Mouse (Mus musculus) kidney, adult 2 months (tissue): Measurements from ENCODE around the gene Nr1i3. TPM values are rescaled to one million over a fixed set of nuclear protein-coding genes. Genes with fewer than 3 reads are reported as not detected.

Experiments used
- DNase-seq: peaks from one replicate; pipeline ENCODE4 v3.0.0; 2021
- H3K27ac ChIP-seq: fragments of 200-500 bp; 2 replicates; pipeline ENCODE4 v1.5.1; 2012; ENCODE audit warnings: low read depth, low read length, control low read depth, inconsistent platforms; ENCODE audit not compliant: insufficient read depth
- H3K27me3 ChIP-seq: fragments of 200-500 bp; replicated peaks from 2 replicates; pipeline ENCODE4 v1.6.1; 2012; ENCODE audit warnings: mild to moderate bottlenecking, moderate library complexity, low read length, inconsistent platforms; ENCODE audit not compliant: control insufficient read depth, insufficient read depth
- H3K36me3 ChIP-seq: fragments of 200-500 bp; 2 replicates; pipeline ENCODE4 v1.6.1; 2012; ENCODE audit warnings: mild to moderate bottlenecking, moderate library complexity, low read length, inconsistent platforms; ENCODE audit not compliant: control insufficient read depth, insufficient read depth
- H3K4me1 ChIP-seq: fragments of 200-500 bp; 2 replicates; pipeline ENCODE4 v1.6.1; 2011; ENCODE audit warnings: low read length; ENCODE audit not compliant: control insufficient read depth, insufficient read depth
- H3K4me3 ChIP-seq: fragments of 200-500 bp; 2 replicates; pipeline ENCODE4 v1.5.1; 2011; ENCODE audit warnings: mild to moderate bottlenecking, low read depth, low read length, control low read depth; ENCODE audit not compliant: insufficient read depth
- CTCF ChIP-seq: fragments of 200-500 bp; conservative IDR thresholded peaks from 2 replicates; pipeline ENCODE4 v1.5.1; 2011; ENCODE audit warnings: low read depth, mild to moderate bottlenecking, control low read depth, low read length, moderate library complexity, mixed read lengths; ENCODE audit not compliant: insufficient read depth, insufficient read length
- POLR2A ChIP-seq: fragments of 200-500 bp; IDR thresholded peaks from one replicate; pipeline ENCODE4 v1.6.1; 2011; ENCODE audit warnings: low read depth, low read length, control low read depth
- WGBS: fragments of 180-500 bp; shearing (Covaris S2); methylation state at CpG from one replicate; pipeline ENCODE4 v1.1.7; 2018; 5-methylcytosine and 5-hydroxymethylcytosine counted together
- polyA plus RNA-seq: library from polyadenylated mRNA; depleted of rRNA; stranded (reverse); fragments of >200 nt; gene quantifications from 2 replicates; pipeline ENCODE4 v1.2.3, GENCODE M21; 2012; rRNA removed

Gene Nr1i3
- 0.48 and 0.67 TPM in 2 replicates for polyA plus RNA-seq

- H3K36me3 ChIP-seq = no peaks in the 10 kb centered on the region
- TF ChIP-seq POLR2A (no peak), CTCF (no peak)
- DNase-seq = no peak
- no peak within 1 kb of the TSS for H3K4me3 ChIP-seq
- WGBS = 70% methylated on average over 10 of the region's 10 CpGs
- no peaks in the 10 kb centered on the region for H3K4me1 ChIP-seq
- H3K27ac ChIP-seq = no peak within 1 kb of the TSS
- no peaks in the 10 kb centered on the region for H3K27me3 ChIP-seq
These were observed at the start of gene Nr1i3 for GRCm38 (mm10) chr1:171213801-171214496. Gene Nr1i3, plus strand, starts transcription at chr1:171213970.

GRCm38 (mm10) chr1:171164258-171164657, 49.5 kb upstream of the Nr1i3 start:
- Histone ChIP-seq H3K36me3 (no peaks in the 10 kb centered on the region), H3K27ac (no peak overlapping the region), H3K4me1 (0 out of 2 replicates have a peak, but pooled peaks cover 2% of the 10 kb centered on the region), H3K27me3 (no peaks in the 10 kb centered on the region), H3K4me3 (no peak overlapping the region)
- TF ChIP-seq CTCF (peak; percentile 31; the same call in 1 of the 2 replicates), POLR2A (no peak)
- WGBS = 48% methylated on average over 3 of the region's 3 CpGs
- peak; percentile 40 for DNase-seq

GRCm38 (mm10) chr1:171165629-171166345, 48.0 kb upstream of the Nr1i3 start:
- Histone ChIP-seq H3K27ac (no peak overlapping the region), H3K27me3 (no peaks in the 10 kb centered on the region), H3K4me1 (0 out of 2 replicates have a peak, but pooled peaks cover 2% of the 10 kb centered on the region), H3K36me3 (no peaks in the 10 kb centered on the region), H3K4me3 (no peak overlapping the region)
- WGBS = 69% methylated on average over 5 of the region's 5 CpGs
- TF ChIP-seq CTCF = no peak
- TF ChIP-seq POLR2A = no peak
- DNase-seq = no peak

GRCm38 (mm10) chr1:171168906-171169305, 44.9 kb upstream of the Nr1i3 start:
- Histone ChIP-seq H3K4me3 (no peak overlapping the region), H3K27me3 (no peaks in the 10 kb centered on the region), H3K4me1 (0 out of 2 replicates have a peak, but pooled peaks cover 2% of the 10 kb centered on the region), H3K27ac (no peak overlapping the region), H3K36me3 (no peaks in the 10 kb centered on the region)
- WGBS = 69% methylated on average over 12 of the region's 12 CpGs
- DNase-seq = peak; percentile 71
- TF ChIP-seq CTCF = no peak
- TF ChIP-seq POLR2A = no peak

GRCm38 (mm10) chr1:171169913-171170312, 43.9 kb upstream of the Nr1i3 start:
- Histone ChIP-seq H3K36me3 (no peaks in the 10 kb centered on the region), H3K27me3 (no peaks in the 10 kb centered on the region), H3K27ac (no peak overlapping the region), H3K4me1 (0 out of 2 replicates have a peak, but pooled peaks cover 2% of the 10 kb centered on the region), H3K4me3 (no peak overlapping the region)
- WGBS = 51% methylated on average over 3 of the region's 3 CpGs
- no peak for DNase-seq
- no peak for TF ChIP-seq POLR2A
- TF ChIP-seq CTCF = no peak

- 27% methylated on average over 3 of the region's 3 CpGs for WGBS
- no peaks in the 10 kb centered on the region for H3K27me3 ChIP-seq
- peak overlapping the region; percentile 86; the same call in 1 of the 2 replicates for H3K27ac ChIP-seq
- peak; percentile 65 for DNase-seq
- TF ChIP-seq POLR2A = no peak
- TF ChIP-seq CTCF = no peak
- no peak overlapping the region for H3K4me3 ChIP-seq
- no peaks in the 10 kb centered on the region for H3K36me3 ChIP-seq
- 0 out of 2 replicates have a peak, but pooled peaks cover 2% of the 10 kb centered on the region for H3K4me1 ChIP-seq
These were observed 42.6 kb upstream of the Nr1i3 start for GRCm38 (mm10) chr1:171171138-171171537.

- no peaks in the 10 kb centered on the region for H3K36me3 ChIP-seq
- H3K4me3 ChIP-seq = no peak overlapping the region
- no peaks in the 10 kb centered on the region for H3K27me3 ChIP-seq
- H3K27ac ChIP-seq = no peak overlapping the region
- TF ChIP-seq POLR2A (no peak), CTCF (no peak)
- no peak for DNase-seq
- WGBS = 98% methylated on average over 8 of the region's 8 CpGs
- H3K4me1 ChIP-seq = peaks cover 2% of the 10 kb centered on the region; the same call in 1 of the 2 replicates
These were observed 41.0 kb upstream of the Nr1i3 start for GRCm38 (mm10) chr1:171172779-171173178.
